Mouse (Mus musculus) thymus, postnatal 10 days (tissue): ENCODE results near the gene Lca5l.
"Not testable (repeated sequence)": the region's sequence is repeated elsewhere in the genome, so short reads cannot be mapped to it uniquely, and the experiment has no call there.

ENCODE experiments used
- DNase-seq, 2 experiments: peaks; one replicate each; pipeline ENCODE4 v3.0.0; 2021; ENCODE audit warnings: low spot score in 2 of 2

Lca5l gene

DNA sequence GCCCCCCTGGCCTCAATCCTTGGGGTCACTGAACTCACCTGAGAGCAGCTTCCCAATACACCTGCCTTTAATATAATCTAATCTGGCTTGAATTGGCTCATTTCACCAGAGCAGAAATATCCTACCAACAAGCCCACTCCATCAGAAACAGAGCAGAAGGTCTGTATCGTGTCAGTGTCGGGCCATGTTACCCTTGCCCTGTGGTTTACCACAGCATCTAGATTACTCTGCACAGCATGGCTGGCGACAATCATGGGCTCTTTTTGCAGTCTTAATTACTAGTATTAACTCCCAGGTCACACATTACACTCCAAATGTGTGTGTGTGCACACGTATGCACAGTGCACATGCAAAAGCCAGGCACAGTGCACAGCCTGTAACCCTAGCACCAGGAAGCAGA, 23.2 kb downstream of the Lca5l start:
- DNase-seq: no peak

- no peak for DNase-seq
These were observed 26.3 kb downstream of the Lca5l start for GRCm38 (mm10) chr16:96165723-96166264.

- no peak for DNase-seq
These were observed 30.7 kb downstream of the Lca5l start for GRCm38 (mm10) chr16:96161336-96161735.

GRCm38 (mm10) chr16:96160927-96161326, 31.1 kb downstream of the Lca5l start:
- DNase-seq: no peak

- no peak for DNase-seq
These were observed 32.2 kb downstream of the Lca5l start for GRCm38 (mm10) chr16:96159794-96160346.

DNA sequence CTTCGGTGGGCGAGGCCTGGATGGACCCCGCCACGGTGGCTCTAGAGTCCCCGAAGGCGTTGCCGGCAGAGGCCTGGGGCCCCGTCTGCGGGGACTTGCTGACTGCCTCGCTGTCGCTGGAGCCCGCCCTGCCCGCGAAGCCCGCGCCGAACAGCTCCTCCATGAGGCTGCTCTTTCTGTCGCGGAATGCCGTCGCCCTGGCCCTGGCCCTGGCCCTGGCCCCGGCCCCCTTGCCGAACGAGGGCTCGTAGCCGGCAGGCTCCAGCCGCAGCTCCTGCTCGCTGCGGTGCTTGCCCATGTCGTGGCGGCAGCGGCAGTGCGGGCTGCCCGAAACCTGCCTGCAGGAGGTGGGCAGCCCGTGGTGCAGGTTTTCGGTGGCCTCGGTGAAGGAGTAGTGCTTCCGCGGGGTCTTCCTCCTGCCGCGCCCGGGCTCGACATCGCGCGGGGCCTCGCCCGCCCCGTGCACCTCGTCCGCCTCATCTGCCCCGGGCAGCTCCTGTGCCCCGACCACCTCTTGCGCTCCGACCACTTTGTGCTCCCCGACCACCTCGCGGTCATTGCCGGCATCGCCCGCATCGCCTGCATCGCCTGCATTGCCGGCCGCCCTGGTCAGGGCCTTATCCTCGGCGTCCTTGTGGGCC, 32.9 kb downstream of the Lca5l start:
- peak; percentile 33 to 62 for DNase-seq

- no peak for DNase-seq
These were observed 33.5 kb downstream of the Lca5l start for GRCm38 (mm10) chr16:96158511-96159080.

- no peak for DNase-seq
These were observed 34.9 kb downstream of the Lca5l start for GRCm38 (mm10) chr16:96157171-96157570.

- DNase-seq: no peak
These were observed 36.1 kb downstream of the Lca5l start for GRCm38 (mm10) chr16:96156019-96156418.

- no peak for DNase-seq
These were observed 37.6 kb downstream of the Lca5l start for GRCm38 (mm10) chr16:96154476-96154875.

GRCm38 (mm10) chr16:96151551-96151950, 40.5 kb downstream of the Lca5l start:
- peak; percentile 48 to 84 for DNase-seq

DNA sequence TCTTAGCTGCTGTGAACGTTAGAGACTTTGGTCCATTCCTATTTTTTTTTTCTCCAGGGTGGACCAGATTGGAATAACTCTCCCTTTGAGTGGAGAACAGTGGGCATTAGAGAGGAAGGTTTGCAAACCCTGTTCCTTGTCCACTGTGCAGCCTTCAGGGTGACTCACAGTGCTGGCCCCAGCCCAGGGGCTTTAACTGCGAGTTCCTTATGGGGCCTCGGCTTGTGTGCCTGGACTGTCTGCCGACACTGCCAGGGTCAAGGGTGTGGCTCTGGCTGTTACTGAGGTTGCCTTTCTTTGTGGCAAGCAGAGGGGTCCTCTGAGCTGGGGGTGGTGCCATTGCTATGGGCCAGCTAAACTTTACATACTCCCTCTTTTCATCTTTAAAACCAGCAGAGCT, 41.1 kb downstream of the Lca5l start:
- no peak for DNase-seq

DNA sequence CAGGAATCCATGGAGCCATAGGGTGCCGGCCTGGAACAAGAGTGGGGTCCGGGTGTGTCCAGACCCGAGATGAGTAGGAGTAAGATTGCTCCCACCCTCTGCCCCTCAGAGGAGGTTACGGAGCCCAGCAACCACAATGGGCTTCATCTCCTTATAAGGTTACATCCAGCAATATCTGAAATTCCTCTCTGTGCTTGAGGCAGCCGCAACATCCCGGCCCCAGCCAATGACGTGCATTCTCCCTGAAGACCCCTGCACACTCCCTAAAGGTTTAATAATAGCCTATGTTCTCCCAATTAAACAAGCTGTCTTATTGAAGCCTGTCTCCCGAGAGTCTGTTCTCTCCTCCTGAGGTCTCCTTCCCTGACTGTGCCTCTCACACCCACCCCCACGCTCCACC, 42.8 kb downstream of the Lca5l start:
- DNase-seq: no peak

GRCm38 (mm10) chr16:96148834-96149233, 43.2 kb downstream of the Lca5l start:
- no peak for DNase-seq

DNA sequence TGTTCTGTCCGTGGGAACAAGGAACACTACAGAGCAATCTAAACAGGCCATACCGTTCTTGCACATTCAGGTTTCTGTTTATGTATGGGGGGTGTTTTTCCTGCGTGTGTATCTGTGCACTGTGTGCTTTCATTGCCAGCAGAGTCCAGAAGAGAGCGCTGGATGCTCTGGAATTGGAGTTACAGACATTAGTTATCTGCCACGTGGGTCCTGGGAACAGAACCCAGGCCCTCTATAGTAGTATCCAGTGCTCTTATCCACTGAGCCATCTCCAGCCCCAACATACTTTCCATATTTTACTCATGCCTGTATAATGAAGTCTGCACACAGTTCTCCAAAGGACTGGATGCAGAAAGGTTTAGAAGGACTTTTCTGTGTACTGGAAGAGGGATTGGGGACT, 46.3 kb downstream of the Lca5l start:
- DNase-seq: no peak

DNA sequence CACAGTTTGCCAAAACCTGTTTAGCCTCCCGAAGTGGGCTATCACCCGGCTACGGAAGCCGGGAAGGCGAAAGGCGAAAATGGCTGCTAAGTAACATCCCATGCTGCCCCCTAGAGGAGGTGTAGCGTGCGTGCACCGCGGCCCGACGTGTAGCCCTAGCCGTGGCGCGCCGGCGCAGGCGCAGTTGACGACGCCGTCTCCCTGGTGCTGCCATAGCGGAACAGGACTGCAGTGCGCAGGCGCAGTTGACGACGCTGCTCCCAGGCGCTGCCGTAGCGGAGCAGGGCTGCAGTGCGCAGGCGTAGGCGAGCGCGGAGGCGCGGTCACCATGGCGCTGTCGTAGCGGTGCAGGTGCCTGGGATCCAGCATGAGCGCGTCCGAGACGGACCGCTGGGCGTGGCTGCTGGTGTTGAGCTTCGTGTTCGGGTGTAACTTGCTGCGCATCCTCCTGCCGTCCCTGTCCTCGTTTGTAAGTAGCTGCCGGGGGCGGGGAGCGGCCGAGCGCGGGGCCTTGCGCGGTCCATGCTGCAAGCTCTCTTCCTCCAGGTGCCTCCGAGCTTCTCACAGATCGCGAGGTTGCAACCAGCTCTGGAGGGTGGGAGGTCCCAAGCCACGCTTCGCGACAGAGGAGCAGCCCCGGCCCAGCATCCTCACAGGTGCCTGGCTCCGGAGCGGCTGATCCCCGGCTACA, 46.8 kb downstream of the Lca5l start, which contains the start of gene Wrb:
TSS of gene Wrb (plus strand) at position 298 of the 691 bp plus-strand sequence.
- peak; percentile 99 to 100 for DNase-seq

DNA sequence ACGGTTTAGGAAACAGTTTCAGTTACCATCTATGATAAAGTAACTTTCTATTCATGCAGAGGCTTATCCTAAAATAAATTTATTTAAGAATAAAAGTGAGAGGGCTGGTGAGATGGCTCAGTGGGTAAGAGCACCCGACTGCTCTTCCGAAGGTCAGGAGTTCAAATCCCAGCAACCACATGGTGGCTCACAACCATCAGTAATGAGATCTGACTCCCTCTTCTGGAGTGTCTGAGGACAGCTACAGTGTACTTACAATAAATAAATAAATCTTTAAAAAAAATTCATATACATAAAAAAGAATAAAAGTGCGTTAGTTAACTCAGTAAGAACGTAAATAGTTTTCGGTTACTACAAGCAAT, 47.3 kb downstream of the Lca5l start:
- not testable (repeated sequence) for DNase-seq

DNA sequence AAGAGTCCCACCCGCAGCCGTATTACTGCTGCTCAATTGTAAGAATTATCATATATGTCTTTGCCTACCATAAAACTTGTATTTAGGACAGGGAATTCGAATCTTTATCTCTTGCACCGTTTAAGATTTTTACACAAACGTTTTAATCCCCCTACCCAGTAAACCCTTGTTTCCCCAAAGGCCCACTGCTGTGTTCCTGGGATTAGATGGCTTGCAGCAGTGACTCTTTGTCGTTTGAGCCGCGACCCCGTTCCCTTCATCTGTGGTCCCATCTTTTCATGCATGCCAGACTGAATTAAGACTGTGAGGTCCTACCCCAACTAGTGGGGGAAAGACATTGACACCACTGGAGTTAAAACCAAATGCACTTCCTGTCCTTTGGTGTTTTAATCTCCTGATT, 63.6 kb downstream of the Lca5l start:
- no peak for DNase-seq

DNA sequence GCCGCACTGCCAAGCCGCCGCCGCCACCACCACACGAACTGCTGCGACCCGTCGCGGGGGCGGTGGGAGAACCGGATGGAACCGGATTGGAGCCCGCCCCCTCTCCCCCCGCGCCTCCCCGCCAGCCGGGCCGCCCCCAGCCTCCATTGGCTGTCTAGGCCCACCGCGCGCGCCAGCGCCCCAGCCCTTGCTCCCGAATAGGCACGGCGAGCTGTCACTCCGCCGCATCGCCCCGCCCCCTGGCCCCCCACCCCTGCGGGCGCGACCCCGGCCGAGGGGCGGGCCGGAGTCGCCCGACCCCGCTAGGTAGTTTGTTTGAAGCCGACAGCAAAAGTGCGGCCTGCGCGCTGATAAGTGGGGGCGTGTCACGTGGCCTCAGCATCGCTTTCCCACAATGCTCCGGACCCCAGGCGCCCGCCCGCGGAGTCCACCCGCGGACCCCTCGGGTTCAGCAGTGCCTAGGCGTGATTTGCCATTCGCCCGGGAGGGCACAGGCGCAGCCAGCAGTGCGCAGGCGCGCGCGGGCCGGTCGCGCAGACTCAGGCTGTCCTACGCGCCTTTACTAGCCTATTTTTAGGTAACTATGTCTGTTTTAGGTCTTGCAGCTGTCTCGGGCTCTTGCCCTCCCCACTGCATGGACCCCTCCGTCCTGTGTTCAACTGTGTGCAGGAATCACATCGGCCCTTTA, 64.3 kb downstream of the Lca5l start, which contains the start of gene Hmgn1:
TSS of gene Hmgn1 (minus strand) at position 73 of the 688 bp plus-strand sequence.
- peak; percentile 93 to 94 for DNase-seq

GRCm38 (mm10) chr16:96127288-96127656, 64.8 kb downstream of the Lca5l start:
- no peak for DNase-seq

GRCm38 (mm10) chr16:96126684-96127171, 65.3 kb downstream of the Lca5l start:
- peak; percentile 19 to 25 for DNase-seq
